Mouse (Mus musculus) megakaryocyte, embryonic 14.5 days (primary cell): ENCODE data around the gene Clec2d.

Experiments used
- FLI1 ChIP-seq: IDR thresholded peaks from 2 replicates; pipeline ENCODE4 v1.6.1; 2012; ENCODE audit warnings: low read length, inconsistent platforms, mixed read lengths
- GATA1 ChIP-seq: IDR thresholded peaks from 3 replicates; pipeline ENCODE4 v1.6.1; 2012; ENCODE audit warnings: mixed read lengths, low read length, inconsistent platforms, borderline replicate concordance

GRCm38 (mm10) chr6:129175612-129176011 is 4.8 kb upstream of the Clec2d start:
- TF ChIP-seq GATA1 (no peak), FLI1 (no peak)
